Mouse (Mus musculus) small intestine, adult 2 months (tissue): ENCODE measurements around the gene Dapl1.
A peak's percentile ranks its signal among the peaks of the same experiment; 100 is the strongest.

Experiments
- CTCF ChIP-seq: fragments of 200-500 bp; IDR thresholded peaks from 2 replicates; pipeline ENCODE4 v1.5.1; 2012; ENCODE audit warnings: low read depth, mild to moderate bottlenecking, control low read depth, inconsistent platforms, low read length, moderate library complexity, mixed read lengths; ENCODE audit not compliant: insufficient replicate concordance, insufficient read length; ENCODE audit errors: extremely low read depth
- POLR2A ChIP-seq: fragments of 200-500 bp; IDR thresholded peaks from 2 replicates; pipeline ENCODE4 v1.6.1; 2012; ENCODE audit warnings: low read depth, mild to moderate bottlenecking, control low read depth, inconsistent platforms, low read length, moderate library complexity

GRCm38 (mm10) chr2:59438479-59438935, 45.9 kb upstream of the Dapl1 start:
- TF ChIP-seq POLR2A (no peak), CTCF (peak; percentile 33; the same call in 1 of the 2 replicates)
